Mouse (Mus musculus) stomach, postnatal 0 days (tissue): Measurements from ENCODE around the gene Cox5a.

Source experiments
- CTCF ChIP-seq: IDR thresholded peaks from 2 replicates; pipeline ENCODE4 v1.5.1; 2016; ENCODE audit warnings: antibody characterized with exemption, low read depth, mild to moderate bottlenecking, moderate library complexity
- EP300 ChIP-seq: optimal IDR thresholded peaks from 2 replicates; pipeline ENCODE3; 2016; ENCODE audit warnings: antibody characterized with exemption

DNA sequence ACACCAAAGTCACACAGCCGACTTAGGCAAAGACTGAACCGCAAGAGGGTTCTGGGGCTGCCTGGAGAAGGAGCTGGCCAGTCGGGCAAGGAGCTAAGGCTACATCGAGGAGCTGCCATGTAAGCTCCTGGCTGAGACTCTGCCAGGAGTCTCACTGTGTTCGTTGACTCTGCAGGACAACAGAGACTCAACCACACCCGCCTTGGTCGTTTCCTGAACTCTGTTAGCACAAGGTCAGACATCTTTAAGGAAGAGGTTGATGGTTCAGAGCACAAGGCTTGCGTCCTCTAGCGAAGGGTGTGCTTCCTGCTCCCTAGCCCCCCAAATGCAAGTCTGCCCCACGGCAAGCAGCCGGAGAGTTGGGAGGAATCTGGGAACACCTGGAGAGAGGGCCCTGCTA, 26.8 kb downstream of the Cox5a start:
- TF ChIP-seq CTCF: no peak
- TF ChIP-seq EP300: no peak
